Mouse (Mus musculus) cerebellum, adult 2 months (tissue): ENCODE results near the gene Olfr1366. TPM values are rescaled to one million over a fixed set of nuclear protein-coding genes. Genes with fewer than 3 reads are reported as not detected.

ENCODE experiments used
- DNase-seq, 2 experiments: peaks; one replicate each; pipeline ENCODE4 v3.0.0; 2021
- H3K27ac ChIP-seq: fragments of 200-500 bp; 2 replicates; pipeline ENCODE4 v1.5.1; 2012; ENCODE audit warnings: low read length, control low read depth, inconsistent platforms; ENCODE audit not compliant: insufficient read depth
- H3K27me3 ChIP-seq: fragments of 200-500 bp; 2 replicates; pipeline ENCODE4 v1.6.1; 2012; ENCODE audit warnings: inconsistent platforms, mild to moderate bottlenecking, low read length, moderate library complexity; ENCODE audit not compliant: control insufficient read depth, insufficient read depth
- H3K4me1 ChIP-seq: fragments of 200-500 bp; 2 replicates; pipeline ENCODE4 v1.6.1; 2011; ENCODE audit warnings: low read length; ENCODE audit not compliant: control insufficient read depth, insufficient read depth
- H3K4me3 ChIP-seq: fragments of 200-500 bp; replicated peaks from 2 replicates; pipeline ENCODE3; 2011; ENCODE audit warnings: mild to moderate bottlenecking, low read depth, low read length, control low read depth; ENCODE audit not compliant: insufficient read depth
- CTCF ChIP-seq: fragments of 200-500 bp; IDR thresholded peaks from 2 replicates; pipeline ENCODE4 v1.5.1; 2011; ENCODE audit warnings: low read depth, mild to moderate bottlenecking, control low read depth, low read length, moderate library complexity, borderline replicate concordance; ENCODE audit not compliant: insufficient read depth
- POLR2A ChIP-seq: fragments of 200-500 bp; IDR thresholded peaks from 2 replicates; pipeline ENCODE4 v1.6.1; 2011; ENCODE audit warnings: low read length, control low read depth, borderline replicate concordance; ENCODE audit not compliant: insufficient read depth
- WGBS: fragments of 180-500 bp; shearing (Covaris S2); methylation state at CpG from one replicate; pipeline ENCODE4 v1.1.7; 2018; 5-methylcytosine and 5-hydroxymethylcytosine counted together
- polyA plus RNA-seq: library from polyadenylated mRNA; depleted of rRNA; stranded (reverse); fragments of >200 nt; gene quantifications from 2 replicates; pipeline ENCODE4 v1.2.3, GENCODE M21; 2012; rRNA removed

Olfr1366 gene
- not detected in 2 replicates for polyA plus RNA-seq

DNA sequence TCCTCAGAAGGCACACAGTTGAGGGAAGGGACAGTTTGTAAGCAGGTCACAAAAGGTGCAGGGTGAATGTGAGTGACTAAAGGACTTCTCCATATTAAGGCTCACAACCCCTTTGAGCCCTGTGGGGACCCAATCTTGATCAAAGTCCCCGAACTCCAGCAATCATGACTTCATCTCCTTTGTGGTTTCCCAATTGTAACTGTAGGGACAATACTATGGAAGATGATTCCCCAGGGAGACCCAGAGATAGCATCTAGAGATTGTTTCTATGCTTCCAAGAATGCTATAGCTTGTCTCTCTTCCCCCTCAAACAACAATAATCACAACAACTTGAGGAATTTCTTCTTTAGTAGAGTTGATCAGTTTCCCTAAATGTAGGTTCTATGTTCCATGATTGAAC is at the start of gene Olfr1366:
Gene Olfr1366 (minus strand): TSS at position 101 of the 400 bp plus-strand sequence.
- WGBS = 65% methylated on average over 1 of the region's 1 CpGs
- no peak for TF ChIP-seq CTCF
- no peak for TF ChIP-seq POLR2A
- Histone ChIP-seq H3K4me3 (no peak within 1 kb of the TSS), H3K27ac (no peak within 1 kb of the TSS), H3K27me3 (no peaks in the 10 kb centered on the region), H3K4me1 (no peaks in the 10 kb centered on the region)
- no peak for DNase-seq

GRCm38 (mm10) chr13:21591618-21592017 is 49.0 kb upstream of the Olfr1366 start:
- Histone ChIP-seq H3K4me3 (no peak overlapping the region), H3K27me3 (no peaks in the 10 kb centered on the region), H3K27ac (no peak overlapping the region), H3K4me1 (no peaks in the 10 kb centered on the region)
- no peak for TF ChIP-seq CTCF
- no peak for DNase-seq
- WGBS = 70% methylated on average over 2 of the region's 2 CpGs

GRCm38 (mm10) chr13:21581659-21582058 is 39.1 kb upstream of the Olfr1366 start, which contains the start of gene Olfr1364:
Gene Olfr1364, minus strand, starts transcription at chr13:21581759.
- Histone ChIP-seq H3K27me3 (no peaks in the 10 kb centered on the region), H3K4me3 (no peak within 1 kb of the TSS), H3K4me1 (no peaks in the 10 kb centered on the region), H3K27ac (no peak within 1 kb of the TSS)
- DNase-seq = no peak
- WGBS = 91% methylated on average over 2 of the region's 2 CpGs
- TF ChIP-seq POLR2A (no peak), CTCF (no peak)

- no peak for DNase-seq
- WGBS = 38% methylated on average over 1 of the region's 1 CpGs
- no peak for TF ChIP-seq POLR2A
- no peak for TF ChIP-seq CTCF
Measured at GRCm38 (mm10) chr13:21559793-21560192, 17.2 kb upstream of the Olfr1366 start, which contains the start of gene Olfr1535. Gene Olfr1535, minus strand, starts transcription at chr13:21559893.

DNA sequence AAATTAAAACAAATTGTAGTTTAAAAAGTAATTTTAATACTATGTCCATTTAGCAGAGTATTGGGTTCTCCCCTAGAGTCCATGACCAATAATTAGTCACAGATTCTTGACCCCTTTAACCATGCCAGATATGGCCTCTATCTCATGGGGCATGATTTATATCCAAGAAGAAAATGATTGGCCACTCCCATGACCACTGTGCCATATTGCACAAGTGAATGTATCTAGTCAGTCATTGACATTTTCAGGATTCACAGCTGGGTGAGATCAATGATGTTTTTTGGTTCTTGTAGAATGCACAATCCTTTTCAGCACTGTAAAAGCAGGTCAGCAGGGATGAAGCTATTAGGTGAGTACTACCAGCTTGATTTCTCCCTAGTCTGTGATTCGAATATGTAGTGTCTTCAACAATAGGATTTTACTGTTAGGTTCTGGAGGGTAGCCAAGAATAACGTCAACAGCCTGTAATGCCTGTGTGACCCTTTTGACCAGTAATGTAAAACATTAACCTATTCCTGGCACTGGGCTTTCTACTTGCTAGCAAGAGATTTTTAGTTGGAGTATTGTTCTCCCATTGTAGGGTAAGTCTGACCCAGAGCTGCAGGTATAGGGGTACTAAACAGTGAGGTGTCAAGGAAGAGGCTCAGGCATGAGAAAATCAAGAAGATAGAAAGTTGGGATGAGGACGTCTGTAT is 8.0 kb upstream of the Olfr1366 start:
- H3K27me3 ChIP-seq = no peaks in the 10 kb centered on the region
- no peaks in the 10 kb centered on the region for H3K4me1 ChIP-seq
- H3K4me3 ChIP-seq = no peak overlapping the region
- 36% methylated on average over 3 of the region's 3 CpGs for WGBS
- H3K27ac ChIP-seq = no peak overlapping the region
- no peak for DNase-seq
- TF ChIP-seq POLR2A (no peak), CTCF (no peak)

More at GRCm38 (mm10) chr13:21559793-21560192, 17.2 kb upstream of the Olfr1366 start, which contains the start of gene Olfr1535:
- no peak within 1 kb of the TSS for H3K27ac ChIP-seq
- no peak within 1 kb of the TSS for H3K4me3 ChIP-seq
- no peaks in the 10 kb centered on the region for H3K4me1 ChIP-seq
- no peaks in the 10 kb centered on the region for H3K27me3 ChIP-seq

DNA sequence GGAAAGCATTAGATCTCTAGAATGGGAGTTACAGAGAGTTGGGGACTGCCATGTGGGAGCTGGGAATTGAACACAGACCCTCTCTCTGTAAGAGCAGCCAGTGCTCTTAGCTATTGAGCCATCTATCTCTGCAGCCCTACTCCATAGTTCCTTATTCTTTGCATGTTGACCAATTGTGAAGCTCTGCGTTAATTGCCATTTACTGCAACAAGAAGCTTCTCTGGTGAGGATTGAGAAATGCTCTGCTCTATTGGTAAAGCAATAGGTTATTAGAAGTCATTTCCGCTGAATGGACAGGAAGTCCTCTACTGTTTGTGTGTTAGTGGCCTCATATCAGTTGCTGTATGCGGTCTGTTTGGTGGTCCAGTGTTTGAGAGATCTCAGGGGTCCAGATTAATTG is 6.9 kb upstream of the Olfr1366 start:
- TF ChIP-seq POLR2A (no peak), CTCF (no peak)
- no peak for DNase-seq
- Histone ChIP-seq H3K27ac (no peak overlapping the region), H3K4me1 (no peaks in the 10 kb centered on the region), H3K4me3 (no peak overlapping the region), H3K27me3 (no peaks in the 10 kb centered on the region)
- 91% methylated on average over 3 of the region's 3 CpGs for WGBS

GRCm38 (mm10) chr13:21530781-21531201 is 11.8 kb downstream of the Olfr1366 start, which contains the start of gene Zkscan8:
Gene Zkscan8, minus strand, starts transcription at chr13:21531120.
- Histone ChIP-seq H3K27ac (peak within 1 kb of the TSS; percentile 72; the same call in 1 of the 2 replicates), H3K27me3 (no peaks in the 10 kb centered on the region), H3K4me3 (peak within 1 kb of the TSS; percentile 84), H3K4me1 (no peaks in the 10 kb centered on the region)
- WGBS = 1% methylated on average over 39 of the region's 39 CpGs
- TF ChIP-seq CTCF = no peak
- TF ChIP-seq POLR2A = peak; percentile 55; the same call in 1 of the 2 replicates
- DNase-seq = peak; percentile 92 to 96

GRCm38 (mm10) chr13:21530136-21530535 is 12.5 kb downstream of the Olfr1366 start:
- WGBS = 45% methylated on average over 7 of the region's 7 CpGs
- Histone ChIP-seq H3K4me1 (no peaks in the 10 kb centered on the region), H3K4me3 (peak overlapping the region; percentile 32), H3K27ac (no peak overlapping the region), H3K27me3 (no peaks in the 10 kb centered on the region)
- TF ChIP-seq POLR2A (no peak), CTCF (no peak)
- no peak for DNase-seq
